Mouse (Mus musculus) heart, postnatal 4 days (tissue): ENCODE measurements around the gene Gcn1l1. TPM values are rescaled to one million over a fixed set of nuclear protein-coding genes. Genes with fewer than 3 reads are reported as not detected.
"Not testable (repeated sequence)": the region's sequence is repeated elsewhere in the genome, so short reads cannot be mapped to it uniquely, and the experiment has no call there.

Experiments
- DNase-seq: peaks from one replicate; pipeline ENCODE4 v3.0.0; 2021
- total RNA-seq, 2 experiments: library from RNA; stranded (reverse); gene quantifications; 2 replicates each; pipeline ENCODE4 v1.2.3; 2021

Gcn1l1 gene
- total RNA-seq, 2 experiments from 2014 or later: 52.7 to 56.7 TPM

DNA sequence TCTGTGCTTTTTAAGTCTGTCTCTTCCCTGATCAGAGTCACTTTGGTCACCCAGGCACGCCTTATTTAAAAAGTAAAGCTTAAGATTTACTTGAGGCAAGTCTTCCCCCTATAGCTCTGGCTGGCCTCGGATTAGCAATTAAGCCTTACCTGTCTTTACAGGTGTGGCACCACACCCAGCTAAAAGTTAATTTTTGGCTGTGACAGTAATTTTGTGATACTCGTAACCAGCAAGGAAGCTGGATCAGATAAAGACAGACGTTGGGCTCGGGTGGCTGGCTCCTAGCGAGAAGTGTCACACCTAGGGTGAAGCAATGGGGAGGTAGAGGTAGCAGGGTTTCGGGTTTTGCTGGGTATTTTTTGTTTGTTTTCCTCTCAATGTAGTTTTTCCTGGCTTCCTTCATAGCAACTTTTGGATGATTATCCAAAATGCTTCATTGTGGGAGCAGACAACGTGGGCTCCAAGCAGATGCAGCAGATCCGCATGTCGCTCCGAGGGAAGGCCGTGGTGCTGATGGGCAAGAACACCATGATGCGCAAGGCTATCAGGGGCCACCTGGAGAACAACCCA is 4.6 kb upstream of the Gcn1l1 start:
- no peak for DNase-seq

DNA sequence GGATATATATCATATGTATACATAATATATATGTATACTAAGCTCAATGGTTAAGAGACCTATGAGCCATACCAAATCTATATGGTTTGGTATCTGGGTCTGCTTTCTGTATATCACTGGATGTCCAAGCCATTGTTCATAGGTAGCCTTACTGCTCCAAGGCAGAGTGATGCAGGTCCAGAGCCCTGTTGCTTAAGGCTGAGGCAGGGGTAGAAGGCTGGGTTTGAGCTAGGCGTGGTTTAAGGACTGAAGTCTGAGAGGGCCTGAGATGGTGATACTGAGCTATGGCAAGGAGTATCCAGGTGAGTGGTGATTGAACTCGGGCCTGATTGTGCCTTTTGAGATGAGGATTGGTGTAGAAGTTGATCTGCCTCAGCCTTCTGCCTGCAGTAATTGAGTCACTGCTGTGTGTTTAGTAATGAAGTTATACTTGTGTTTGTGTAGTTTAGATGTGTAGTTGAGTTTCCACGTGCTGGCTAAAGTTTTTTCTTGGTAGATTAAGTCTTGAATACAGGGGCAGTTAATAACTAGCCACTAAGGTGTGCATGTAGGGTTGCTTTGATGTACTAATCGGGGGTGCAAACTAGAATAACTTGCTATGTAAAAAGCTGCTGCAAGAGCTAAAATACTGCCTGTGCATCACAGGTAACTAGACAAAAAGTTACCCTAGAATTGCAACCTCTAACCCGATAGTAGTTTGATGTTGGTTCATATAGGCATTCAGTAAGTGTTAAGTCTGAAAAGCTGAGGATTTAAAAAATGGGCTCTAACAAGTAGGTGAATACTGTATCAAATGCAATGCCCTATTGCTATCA is 1.1 kb upstream of the Gcn1l1 start:
- DNase-seq: no peak

DNA sequence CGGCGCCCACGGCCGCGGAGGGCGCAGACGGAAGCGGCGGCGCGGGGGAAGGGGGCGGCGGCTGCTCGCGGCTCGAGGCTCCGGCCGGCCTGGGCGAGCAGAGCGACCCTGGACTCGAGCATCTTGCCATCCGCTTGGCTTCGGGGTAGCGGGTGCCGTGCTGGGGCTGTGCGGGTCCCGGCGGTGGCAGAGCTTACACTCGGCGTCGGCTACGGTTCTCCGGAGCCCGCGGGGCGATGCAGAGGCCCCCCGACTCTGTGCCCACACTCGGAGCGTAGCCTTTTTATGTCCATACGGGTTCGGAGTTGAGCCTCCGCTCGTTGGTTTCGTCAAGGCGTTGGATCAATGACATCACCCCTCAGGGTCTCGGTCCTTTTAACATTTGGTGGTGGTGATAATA is 349 bp downstream of the Gcn1l1 start:
- no peak for DNase-seq

DNA sequence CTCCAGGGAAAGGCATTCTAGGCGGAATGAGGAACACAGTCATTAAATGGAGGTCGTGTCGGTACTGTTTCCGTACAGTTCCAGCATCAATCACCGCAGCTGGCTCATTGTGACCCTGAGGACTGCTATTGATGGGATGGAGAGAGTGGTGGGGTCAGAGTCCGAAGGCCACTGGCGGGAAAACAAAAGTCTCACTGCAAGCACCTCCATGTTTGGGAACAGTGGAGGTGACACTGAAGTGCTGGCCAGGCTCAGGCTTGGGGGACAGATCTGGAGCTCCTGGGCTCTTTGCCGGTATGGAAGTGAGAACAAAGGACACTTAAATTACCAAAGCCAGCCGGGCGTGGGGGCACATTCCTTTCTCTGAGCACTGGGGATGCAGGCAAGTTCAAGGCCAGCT is 3.6 kb downstream of the Gcn1l1 start:
- no peak for DNase-seq

DNA sequence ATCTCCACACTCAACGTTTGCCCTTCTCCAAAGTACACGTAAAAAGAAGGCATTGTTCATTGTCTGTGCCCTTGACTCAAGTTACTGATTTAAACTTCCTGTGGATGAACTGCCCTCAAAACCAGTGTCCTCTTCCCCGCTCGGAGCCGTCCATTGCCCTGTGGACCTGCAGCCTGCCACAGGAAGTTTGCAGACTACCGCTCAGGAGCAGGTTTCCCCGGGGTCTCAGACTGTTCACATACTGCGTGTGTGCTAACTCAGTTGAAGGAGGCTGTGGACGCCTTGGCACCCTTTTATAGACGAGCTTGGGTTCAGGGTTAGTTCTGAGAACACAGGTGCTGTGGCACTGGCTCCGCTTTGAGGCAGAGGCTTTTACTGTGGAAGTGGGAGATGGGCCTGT is 4.3 kb downstream of the Gcn1l1 start:
- no peak for DNase-seq

DNA sequence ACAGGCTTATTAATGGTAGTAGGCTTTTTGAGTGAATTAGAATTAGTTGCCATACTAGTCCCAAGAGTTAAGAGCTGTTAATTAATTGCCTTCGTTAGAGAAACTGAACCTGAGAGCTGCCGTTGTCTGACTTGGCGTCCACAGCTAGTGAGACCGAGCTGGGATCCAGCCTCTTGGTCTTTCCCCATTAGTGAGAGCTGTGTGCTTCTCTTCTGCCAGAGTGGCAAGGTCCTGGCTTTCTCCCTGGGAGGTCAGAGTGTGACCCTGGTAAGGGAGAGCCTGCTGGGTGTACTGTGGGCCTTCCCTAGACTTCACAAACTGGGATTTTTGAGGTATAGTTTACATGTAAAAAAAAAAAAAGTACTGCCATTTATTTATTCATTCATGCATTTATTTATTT is 4.7 kb downstream of the Gcn1l1 start:
- DNase-seq: no peak

DNA sequence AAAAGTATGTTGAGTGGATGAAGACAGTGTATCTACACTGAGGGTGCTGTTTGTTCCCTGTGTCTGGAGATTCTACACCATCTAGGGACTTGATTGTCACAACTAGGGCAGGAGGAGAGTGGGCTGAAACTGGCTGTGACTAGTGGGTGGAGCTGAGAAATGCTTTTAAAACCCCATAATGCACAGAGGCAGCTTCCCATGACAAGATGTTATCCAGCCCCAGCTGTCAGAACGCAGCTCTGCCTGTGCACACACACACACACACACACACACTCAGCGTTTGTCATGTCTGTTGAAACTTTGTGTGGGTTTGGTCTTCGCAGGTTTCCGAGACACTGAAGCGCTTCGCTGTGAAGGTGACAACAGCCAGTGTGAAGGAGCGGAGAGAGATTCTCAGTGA is 6.0 kb downstream of the Gcn1l1 start:
- no peak for DNase-seq

DNA sequence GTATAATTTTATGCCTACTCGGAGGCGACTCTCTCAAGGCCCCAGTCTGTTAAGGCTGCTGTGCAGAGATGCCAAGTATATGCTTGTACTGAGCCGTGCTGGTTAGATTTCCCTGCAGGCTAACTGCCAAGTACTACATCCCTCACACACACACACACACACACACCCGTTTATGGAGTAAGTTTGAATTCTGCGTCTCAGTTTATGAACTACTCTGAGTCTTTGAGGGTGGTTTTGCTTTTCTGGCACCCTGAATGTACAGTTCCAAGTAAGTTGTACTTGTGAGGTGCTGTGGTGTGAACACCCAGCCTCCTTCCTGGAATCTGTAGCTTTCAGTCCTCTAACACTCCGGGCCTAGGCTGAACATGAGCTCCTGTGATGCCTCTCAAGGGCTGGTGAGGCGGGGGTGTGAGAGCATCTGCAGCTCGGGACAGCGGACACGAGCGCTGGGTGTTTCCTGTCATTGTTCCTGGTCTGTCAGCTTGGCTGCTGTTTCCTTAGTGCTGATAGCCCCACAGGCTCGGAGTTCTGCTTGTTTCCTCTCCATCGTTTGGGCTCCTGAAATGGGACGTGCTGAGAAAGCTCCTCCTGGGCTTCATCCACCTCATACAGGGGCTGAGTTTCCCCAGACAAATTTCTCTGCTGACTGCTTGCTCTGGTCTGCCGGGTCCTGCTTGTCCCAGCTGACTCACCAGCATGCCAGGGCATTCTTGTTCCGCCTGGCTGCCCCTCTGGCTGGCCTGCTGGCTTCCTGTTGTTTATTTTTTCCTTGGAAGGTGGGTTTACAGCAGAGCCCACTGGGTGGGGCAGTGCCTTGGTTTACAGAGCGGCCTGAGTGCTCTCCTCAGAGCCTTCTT is 7.9 kb downstream of the Gcn1l1 start:
- peak; percentile 69 for DNase-seq

DNA sequence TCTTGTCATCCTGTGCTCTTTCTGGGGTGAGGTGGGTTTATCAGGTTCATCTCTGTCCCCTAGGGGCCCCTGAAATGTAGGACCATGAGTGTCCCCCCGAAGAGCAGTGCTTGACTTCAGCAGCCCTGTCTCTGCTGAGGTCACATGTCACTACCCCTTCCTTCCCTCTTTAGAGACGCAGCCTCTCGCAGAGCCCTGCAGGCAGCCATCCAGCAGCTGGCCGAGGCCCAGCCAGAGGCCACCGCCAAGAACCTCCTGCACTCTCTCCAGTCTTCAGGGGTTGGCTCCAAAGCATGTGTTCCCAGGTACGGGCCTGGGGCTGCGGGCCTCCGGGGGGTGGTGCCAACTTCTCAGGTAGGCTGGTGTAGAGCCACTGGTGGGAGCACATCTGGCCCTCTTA is 9.9 kb downstream of the Gcn1l1 start:
- peak; percentile 86 for DNase-seq

DNA sequence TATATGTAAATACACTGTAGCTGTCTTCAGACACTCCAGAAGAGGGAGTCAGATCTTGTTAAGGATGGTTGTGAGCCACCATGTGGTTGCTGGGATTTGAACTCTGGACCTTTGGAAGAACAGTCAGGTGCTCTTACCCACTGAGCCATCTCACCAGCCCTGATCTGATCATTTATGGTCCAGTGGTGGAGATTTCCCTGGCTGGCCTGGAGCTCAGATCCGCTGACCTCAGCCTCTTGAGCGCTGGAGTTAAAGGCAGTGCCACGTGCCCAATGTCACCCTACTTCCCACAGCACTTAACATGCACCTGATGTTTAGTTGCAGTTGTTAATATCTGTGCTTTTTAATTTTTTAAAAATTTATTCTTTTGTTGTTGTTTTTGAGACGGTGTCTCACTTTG is 12.6 kb downstream of the Gcn1l1 start:
- not testable (repeated sequence) for DNase-seq

DNA sequence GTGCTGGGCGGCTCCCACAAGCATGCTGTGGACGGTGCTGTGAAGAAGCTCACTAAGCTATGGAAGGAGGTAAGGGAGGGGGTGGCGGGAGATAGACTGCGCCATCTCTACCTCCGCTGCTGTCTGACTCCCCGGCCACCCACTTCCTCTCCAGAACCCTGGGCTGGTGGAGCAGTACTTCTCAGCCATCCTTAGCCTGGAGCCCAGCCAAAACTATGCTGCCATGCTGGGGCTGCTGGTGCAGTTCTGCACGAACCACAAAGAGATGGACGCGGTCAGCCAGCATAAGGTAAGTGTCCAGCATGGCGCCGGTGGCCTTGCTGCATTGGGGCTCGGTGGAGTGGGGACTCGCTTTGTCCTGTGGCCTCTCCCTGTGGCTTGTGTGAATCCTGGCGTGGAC is 13.9 kb downstream of the Gcn1l1 start:
- no peak for DNase-seq

DNA sequence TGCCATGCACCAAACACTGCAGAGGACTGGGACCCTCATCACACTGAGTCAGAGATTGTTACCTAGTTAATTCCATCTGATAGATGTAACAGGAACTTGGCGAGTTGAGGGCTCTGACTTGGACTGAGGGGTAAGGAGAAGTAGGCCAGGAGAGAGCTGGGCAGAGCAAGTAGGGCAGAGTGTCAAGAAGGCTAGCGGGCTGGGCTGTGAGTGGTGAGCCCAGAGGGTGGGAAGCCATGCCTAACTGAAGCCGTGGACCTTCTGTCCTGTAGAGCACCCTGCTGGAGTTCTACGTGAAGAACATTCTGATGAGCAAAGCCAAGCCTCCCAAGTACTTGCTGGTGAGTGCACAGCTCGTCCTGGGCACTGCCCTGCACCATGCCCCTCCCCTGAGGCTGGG is 14.3 kb downstream of the Gcn1l1 start:
- DNase-seq: no peak

DNA sequence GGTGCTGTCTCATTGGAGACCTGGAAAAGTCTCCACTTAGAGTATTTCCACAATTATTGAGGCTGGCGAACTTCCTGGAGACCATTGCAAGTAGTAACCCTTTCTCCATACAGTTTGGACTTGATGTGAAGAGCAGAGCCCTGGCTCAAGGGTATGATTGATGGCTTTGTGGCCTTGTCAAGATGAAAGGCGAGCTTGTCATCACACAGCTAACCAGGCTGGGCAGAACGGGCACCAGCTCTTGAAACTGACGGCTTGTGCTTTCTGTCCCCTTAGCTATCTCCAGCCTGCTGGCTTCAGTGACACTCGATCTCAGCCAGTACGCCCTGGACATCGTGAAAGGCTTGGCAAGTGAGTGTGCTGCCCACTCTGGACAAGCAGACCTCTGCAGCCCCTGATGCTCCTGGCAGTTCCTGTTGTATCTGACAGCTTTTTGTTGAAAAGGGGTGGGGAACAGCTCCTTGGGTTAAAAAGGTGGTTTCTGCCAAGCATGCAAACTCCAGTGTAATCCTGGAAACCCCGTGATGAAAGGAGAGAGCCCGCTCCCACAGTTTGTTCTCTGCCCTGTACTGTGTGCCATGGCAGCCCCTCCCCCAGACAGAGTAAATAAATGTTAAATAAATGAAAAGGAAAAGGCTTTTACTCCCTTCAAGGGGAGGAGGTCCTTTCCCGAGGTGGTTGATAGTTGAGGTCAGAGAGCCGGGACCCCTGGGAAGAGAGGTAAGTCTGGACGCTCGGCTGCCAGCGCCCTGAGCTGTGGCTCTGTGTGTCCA is 15.4 kb downstream of the Gcn1l1 start:
- no peak for DNase-seq

DNA sequence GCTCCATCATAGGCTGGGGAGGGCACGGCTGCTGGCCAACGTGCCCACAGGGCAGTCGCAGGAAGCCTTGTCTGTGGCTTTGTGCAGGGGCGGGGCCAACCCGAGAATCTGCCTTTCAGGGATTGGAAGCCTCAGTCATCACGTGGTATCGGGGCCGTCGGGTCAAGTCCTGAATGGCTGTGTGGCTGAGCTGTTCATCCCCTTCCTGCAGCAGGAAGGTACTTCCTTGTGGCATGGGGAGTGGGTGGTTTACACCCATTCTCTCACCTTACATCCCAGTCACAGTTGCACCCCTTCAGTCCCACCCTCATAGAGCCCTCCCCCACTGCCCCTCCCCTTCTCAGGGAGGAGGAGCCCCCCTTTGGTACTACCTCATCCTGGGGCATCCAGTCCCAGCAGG is 16.6 kb downstream of the Gcn1l1 start:
- DNase-seq: no peak

DNA sequence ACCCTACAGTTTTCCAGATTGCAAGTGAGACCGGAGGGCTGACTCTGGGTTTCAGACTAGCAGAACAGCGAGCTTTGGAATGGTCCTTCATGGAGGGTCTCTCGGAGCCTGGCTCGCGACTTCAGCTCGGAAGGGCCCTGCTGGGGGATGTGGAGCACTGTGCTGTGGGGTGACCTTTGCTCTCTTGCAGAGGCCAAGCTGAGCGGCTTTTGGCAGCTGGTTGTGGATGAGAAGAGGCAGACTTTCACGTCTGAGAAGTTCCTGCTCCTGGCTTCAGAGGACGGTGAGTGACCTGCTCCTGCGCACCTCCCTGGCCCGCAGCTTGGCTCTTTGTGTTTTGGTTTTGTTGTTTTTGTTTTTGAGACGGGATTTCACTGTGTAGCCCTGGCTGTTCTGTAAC is 20.6 kb downstream of the Gcn1l1 start:
- no peak for DNase-seq

DNA sequence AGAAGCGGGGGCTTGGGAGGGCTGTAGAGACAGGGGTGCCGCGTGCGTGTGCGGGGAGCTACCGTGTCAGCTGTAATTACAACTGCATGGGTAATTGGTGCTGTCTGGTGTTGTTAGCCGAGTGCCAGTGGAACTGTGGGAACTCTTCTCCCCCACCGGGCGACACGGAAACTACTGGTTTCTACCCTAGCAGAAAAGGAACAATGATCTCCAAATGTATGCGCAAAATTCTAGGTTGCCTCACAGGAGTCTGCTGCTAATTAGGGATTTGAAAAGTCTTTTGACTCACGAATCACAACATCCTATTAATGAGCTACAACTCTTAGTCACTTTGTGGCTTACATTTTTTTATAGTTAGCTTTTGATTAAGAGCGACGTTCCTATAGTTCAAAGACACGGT is 21.1 kb downstream of the Gcn1l1 start:
- no peak for DNase-seq

DNA sequence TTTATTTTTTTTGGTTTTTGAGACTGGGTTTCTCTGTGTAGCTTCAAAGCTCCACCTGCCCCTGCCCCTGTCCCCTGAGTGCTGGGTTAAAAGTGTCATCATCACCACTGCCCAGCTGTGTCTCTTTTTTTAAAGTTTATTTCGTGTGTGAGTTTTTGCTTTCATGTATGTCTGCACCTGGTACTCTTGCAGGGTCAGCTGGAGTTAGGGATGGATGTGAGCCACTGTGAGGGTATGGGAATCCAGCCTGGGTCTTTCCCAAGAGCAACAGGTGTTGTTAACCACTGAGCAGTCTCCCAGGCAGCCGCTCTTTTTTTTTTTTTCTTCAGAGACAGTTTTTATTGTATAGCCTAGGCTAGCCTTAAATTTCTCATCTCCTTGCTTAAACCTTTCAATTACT is 21.7 kb downstream of the Gcn1l1 start:
- no peak for DNase-seq

DNA sequence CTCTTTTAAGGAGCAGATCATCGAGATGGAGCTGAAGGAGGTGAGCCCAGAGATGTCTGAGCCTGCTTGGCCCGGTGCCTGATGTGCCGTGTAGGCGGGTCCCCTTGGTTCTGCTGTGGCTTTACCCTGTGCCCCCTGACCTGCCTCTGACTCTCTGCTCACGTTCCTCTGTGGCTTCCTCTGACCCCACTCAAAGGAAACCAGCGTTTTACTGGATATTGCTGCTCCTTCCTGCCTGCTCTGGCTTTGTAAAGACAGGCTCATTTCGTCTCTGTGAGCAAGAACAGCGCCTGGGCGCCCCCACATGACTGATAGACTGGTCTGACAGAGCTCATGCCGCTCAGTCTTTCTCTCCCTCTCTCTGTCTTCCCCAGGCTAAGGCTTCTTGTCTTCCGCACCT is 26.0 kb downstream of the Gcn1l1 start:
- no peak for DNase-seq

DNA sequence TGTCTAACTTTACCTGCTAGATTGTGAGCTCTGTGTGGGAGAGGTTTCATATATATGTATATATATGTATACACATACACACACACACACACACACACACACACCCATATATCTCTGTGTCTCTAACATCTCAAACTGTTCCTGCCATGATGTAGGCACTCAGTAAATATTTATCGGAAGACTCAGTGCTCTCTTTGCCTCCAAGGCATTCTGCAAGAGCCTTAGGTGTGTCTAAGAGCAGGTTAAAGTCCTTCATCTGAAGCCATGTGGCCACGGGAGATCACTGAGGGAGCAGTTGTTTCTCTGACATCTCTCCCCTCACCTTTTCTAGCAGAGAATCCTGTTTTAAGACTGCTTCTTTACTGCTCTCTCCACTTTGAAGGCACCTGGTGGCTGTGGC is 26.5 kb downstream of the Gcn1l1 start:
- no peak for DNase-seq

DNA sequence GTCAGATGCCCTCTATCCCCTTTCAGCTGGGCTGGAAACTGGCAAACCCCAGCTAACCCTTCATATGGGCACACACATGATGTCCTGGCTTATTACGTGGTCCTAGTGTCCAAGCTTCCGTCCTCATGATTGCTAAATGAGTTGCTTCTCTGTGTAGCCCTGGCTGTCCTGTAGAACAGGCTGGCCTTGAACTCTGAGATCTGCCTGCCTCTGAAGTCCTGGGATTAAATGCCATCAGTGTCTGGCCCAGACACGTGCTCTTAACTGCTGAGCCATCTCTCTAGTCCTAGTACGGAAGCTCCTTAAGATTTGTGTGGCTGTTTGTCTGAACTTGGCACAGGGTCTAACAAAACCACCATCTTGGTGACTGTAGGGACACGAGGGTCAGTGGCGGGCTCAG is 38.5 kb downstream of the Gcn1l1 start:
- DNase-seq: no peak

DNA sequence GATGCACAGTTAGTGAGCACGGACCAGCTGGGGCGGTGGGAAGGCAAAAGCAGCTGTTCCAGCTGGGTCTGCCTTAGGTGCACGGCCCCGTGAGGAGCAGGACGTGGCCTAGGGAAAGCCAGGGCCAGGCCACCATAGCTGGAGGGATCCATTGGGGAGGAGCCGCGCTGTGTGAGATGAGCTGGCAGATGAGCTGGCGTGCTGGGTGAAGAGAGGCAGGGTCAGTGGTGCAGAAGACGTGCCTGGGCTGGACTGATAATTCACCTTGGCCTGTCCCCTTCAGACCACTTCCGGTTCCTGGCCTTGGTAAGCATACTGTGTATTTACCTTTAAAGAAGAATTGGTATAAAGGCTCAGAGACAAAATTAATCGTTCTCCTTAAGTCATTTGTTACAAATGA is 46.5 kb downstream of the Gcn1l1 start:
- DNase-seq: no peak

DNA sequence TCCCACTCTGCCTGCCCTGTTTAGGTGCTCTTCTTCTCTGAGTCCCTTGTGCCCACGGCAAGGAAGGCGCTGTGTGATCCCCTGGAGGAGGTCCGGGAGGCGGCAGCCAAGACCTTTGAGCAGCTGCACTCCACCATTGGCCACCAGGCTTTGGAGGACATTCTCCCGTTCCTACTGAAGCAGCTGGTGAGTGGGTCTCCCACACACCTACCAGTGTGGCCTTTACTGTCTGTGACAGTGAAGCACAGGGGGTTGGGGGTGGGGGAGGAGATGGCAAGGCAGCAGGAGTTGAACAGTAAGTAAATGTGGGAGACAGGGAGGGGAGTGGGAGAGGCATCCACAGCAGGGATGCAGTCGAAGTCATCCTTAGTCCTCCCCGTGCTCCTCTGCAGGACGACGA is 48.3 kb downstream of the Gcn1l1 start:
- no peak for DNase-seq

DNA sequence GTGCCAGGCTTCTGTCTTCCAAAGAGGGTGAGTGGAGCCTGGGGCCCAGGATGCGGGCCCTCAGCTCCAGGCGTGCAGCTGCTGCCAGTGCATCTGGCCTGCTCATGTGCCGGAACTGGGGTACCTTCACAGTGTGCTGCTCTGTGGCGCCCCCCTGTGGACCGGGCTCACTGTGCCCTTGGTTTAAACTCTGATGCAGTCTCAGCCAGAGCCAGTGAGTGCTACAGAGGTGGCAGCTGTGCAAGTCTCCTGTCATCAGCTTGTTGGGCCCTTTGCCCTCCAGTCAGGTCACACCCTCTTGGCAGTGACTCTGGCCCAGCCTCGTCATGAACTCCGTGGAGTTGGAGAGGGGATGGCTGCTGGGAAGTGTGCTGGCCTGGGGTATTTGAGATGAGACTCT is 49.9 kb downstream of the Gcn1l1 start:
- peak; percentile 82 for DNase-seq
